Mouse (Mus musculus) kidney, embryonic 14.5 days (tissue): Measurements from ENCODE around the gene Aldh16a1. TPM values are rescaled to one million over a fixed set of nuclear protein-coding genes. Genes with fewer than 3 reads are reported as not detected.
A peak's percentile ranks its signal among the peaks of the same experiment; 100 is the strongest.
"Not testable (repeated sequence)": the region's sequence is repeated elsewhere in the genome, so short reads cannot be mapped to it uniquely, and the experiment has no call there.

ENCODE experiments used
- ATAC-seq: fragments of 200-750 bp; cut with Nextera tagmentation; 2 replicates; pipeline ENCODE4 v1.8.0; 2017; ENCODE audit warnings: moderate number of reproducible peaks, mild to moderate bottlenecking, moderate TSS enrichment, moderate library complexity; ENCODE audit not compliant: low FRiP score, low TSS enrichment
- H3K27ac ChIP-seq: fragments of 300-500 bp; sonication (generic); 2 replicates; pipeline ENCODE4 v1.5.1; 2014; ENCODE audit warnings: low read depth, mild to moderate bottlenecking, low read length, moderate library complexity, mixed read lengths
- H3K27me3 ChIP-seq: fragments of 300-500 bp; sonication (generic); 2 replicates; pipeline ENCODE4 v1.6.1; 2014; ENCODE audit warnings: mild to moderate bottlenecking, low read length; ENCODE audit not compliant: control insufficient read depth, insufficient read depth
- H3K36me3 ChIP-seq: fragments of 300-500 bp; sonication (generic); 2 replicates; pipeline ENCODE4 v1.6.1; 2014; ENCODE audit warnings: low read length, mixed read lengths; ENCODE audit not compliant: control insufficient read depth, insufficient read depth
- H3K4me1 ChIP-seq: fragments of 300-500 bp; sonication (generic); 2 replicates; pipeline ENCODE4 v1.6.1; 2014; ENCODE audit warnings: low read length, mixed read lengths; ENCODE audit not compliant: control insufficient read depth, insufficient read depth
- H3K4me2 ChIP-seq: fragments of 300-500 bp; sonication (generic); replicated peaks from 2 replicates; pipeline ENCODE4 v1.6.1; 2014; ENCODE audit warnings: low read depth, mild to moderate bottlenecking, low read length
- H3K4me3 ChIP-seq: fragments of 300-500 bp; sonication (generic); 2 replicates; pipeline ENCODE4 v1.5.1; 2014; ENCODE audit warnings: mild to moderate bottlenecking, low read length
- H3K9ac ChIP-seq: fragments of 300-500 bp; sonication (generic); 2 replicates; pipeline ENCODE4 v1.6.1; 2014; ENCODE audit warnings: low read depth, mild to moderate bottlenecking, low read length, moderate library complexity
- H3K9me3 ChIP-seq: fragments of 300-500 bp; sonication (generic); 2 replicates; pipeline ENCODE4 v1.6.1; 2016; ENCODE audit warnings: low read length; ENCODE audit not compliant: control insufficient read depth
- WGBS: fragments of 180-500 bp; shearing (Covaris S2); extraction: QIAGEN DNeasy Blood & Tissue Kit; methylation state at CpG from one replicate; pipeline ENCODE4 v1.1.7; 2014; 5-methylcytosine and 5-hydroxymethylcytosine counted together
- polyA plus RNA-seq: library from polyadenylated mRNA; unstranded; fragments of >200 nt; fragmentation: Nextera tagmentation; extraction: Ambion mirVana; gene quantifications from 2 replicates; pipeline ENCODE4 v1.2.1, GENCODE M21; 2014

The Aldh16a1 gene
- polyA plus RNA-seq, 1 experiment from 2014 or later = 58.0 TPM

DNA sequence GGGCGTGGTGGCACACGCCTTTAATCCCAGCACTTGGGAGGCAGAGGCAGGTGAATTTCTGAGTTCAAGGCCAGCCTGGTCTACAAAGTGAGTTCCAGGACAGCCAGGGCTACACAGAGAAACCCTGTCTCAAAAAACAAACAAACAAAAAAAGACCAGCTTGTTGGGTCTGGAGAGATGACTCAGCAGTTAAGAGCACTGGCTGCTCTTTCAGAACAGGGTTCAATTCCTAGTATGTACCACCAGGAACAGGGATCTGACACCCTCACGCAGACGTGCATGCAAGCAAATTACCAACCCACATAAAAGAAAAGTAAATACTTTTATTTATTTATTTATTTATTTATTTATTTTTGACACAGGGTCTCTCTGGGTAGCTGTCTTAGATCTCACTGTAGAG lies 44.3 kb downstream of the Aldh16a1 start:
- ATAC-seq, H3K27me3 ChIP-seq, H3K4me3 ChIP-seq, H3K27ac ChIP-seq, H3K4me2 ChIP-seq, H3K36me3 ChIP-seq, H3K4me1 ChIP-seq, H3K9me3 ChIP-seq, H3K9ac ChIP-seq: not testable (repeated sequence)
- WGBS = 86% methylated on average over 4 of the region's 4 CpGs

DNA sequence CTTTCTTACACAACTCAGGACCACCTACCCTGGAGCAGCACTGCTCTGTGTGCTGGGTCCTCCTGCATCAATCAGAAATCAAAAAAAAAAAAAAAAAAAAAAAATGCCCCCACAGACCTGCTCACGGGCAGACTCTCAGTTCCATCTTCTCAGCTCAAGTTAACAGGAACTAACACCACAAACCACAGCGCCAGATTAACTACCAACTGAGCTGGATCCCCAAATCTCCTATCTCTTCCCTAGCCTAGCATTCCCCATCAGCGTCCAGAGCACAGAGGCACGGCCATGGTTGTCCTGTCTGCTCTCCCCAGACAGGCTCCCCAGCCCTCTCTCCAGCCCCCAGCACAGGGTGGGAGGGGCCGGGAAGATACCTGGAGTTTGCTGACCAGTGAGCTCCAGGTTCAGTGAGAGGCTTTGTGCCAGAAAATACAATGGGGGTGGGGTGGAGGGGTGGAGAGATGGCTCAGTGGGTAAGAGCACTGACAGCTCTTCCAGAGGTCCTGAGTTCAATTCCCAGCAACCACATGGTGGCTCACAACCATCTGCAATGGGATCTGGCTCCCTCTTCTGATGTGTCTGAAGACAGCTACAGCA lies 47.2 kb downstream of the Aldh16a1 start:
- no peak overlapping the region for H3K27ac ChIP-seq
- no peak for ATAC-seq
- no peaks in the 10 kb centered on the region for H3K9me3 ChIP-seq
- H3K4me1 ChIP-seq = peaks cover 15% of the 10 kb centered on the region
- no peaks in the 10 kb centered on the region for H3K27me3 ChIP-seq
- H3K9ac ChIP-seq = no peak overlapping the region
- 62% methylated on average over 5 of the region's 5 CpGs for WGBS
- H3K4me2 ChIP-seq = no peak overlapping the region
- H3K4me3 ChIP-seq = no peak overlapping the region
- H3K36me3 ChIP-seq = no peaks in the 10 kb centered on the region

DNA sequence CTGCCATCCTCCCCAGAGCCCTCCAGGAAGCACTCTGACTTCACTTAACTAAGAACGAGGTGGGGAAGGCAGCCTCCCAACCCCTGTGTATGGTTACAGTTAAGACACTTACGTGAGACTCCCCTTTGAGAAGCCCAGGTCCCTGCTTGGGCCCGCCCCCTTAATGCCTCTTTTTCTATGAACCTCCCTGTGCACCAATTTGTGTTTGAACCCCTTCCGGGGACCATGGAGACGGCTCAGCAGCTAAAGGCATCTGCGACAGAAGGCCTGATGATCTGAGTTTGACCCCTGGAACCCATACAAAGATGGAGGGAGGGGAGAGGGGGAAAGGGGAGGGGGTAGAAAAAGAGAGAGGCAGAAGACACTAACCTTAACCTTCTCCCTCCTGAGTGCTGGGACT lies 47.9 kb downstream of the Aldh16a1 start:
- no peaks in the 10 kb centered on the region for H3K9me3 ChIP-seq
- no peaks in the 10 kb centered on the region for H3K36me3 ChIP-seq
- ATAC-seq = no peak
- no peak overlapping the region for H3K4me2 ChIP-seq
- H3K27me3 ChIP-seq = no peaks in the 10 kb centered on the region
- H3K4me3 ChIP-seq = no peak overlapping the region
- H3K4me1 ChIP-seq = peaks cover 17% of the 10 kb centered on the region
- no peak overlapping the region for H3K9ac ChIP-seq
- no peak overlapping the region for H3K27ac ChIP-seq
- WGBS = 70% methylated on average over 6 of the region's 6 CpGs

DNA sequence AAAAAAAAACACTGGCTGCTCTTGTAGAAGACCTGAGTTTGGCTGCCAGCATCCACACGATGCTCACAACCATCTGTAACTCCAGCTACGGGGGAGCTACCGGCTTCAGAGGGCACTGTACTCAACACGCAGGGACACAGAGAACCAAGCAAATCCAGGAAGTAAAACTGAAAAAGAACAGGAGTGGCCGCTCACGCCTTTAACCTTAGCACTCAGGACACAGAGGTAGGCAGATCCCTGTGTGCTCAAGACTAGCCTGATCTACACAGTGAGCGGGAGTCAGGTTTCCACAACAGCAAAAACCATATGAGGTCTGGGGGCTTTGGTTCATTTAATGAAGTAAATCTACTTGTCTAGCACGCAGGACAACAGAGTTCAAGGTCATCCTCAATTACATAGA lies 48.9 kb downstream of the Aldh16a1 start:
- H3K4me3 ChIP-seq = no peak overlapping the region
- H3K4me2 ChIP-seq = no peak overlapping the region
- peaks cover 17% of the 10 kb centered on the region for H3K4me1 ChIP-seq
- no peaks in the 10 kb centered on the region for H3K9me3 ChIP-seq
- no peaks in the 10 kb centered on the region for H3K36me3 ChIP-seq
- 69% methylated on average over 8 of the region's 8 CpGs for WGBS
- no peak overlapping the region for H3K9ac ChIP-seq
- ATAC-seq = no peak
- H3K27me3 ChIP-seq = no peaks in the 10 kb centered on the region
- no peak overlapping the region for H3K27ac ChIP-seq

DNA sequence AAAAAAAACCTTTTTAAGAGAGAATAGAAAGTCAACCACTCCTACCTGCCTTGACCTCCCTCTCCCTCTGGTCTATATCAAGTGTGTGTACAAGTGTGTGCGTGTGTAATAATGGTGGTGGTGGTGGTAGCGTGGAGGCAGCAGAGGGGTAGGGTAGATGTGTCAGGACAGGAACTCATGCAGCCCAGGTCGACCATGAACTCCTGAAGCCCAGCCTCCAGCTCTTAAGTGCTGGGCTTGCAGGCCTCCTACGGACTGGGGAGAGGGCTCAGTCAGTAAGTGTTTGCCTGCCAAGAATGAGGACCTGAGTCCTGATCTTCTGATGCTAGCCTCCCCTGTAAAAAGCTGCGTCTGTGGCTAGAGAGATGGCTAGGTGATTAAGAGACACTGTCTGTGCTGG lies 49.4 kb downstream of the Aldh16a1 start:
- H3K27ac ChIP-seq = no peak overlapping the region
- H3K27me3 ChIP-seq = no peaks in the 10 kb centered on the region
- peaks cover 17% of the 10 kb centered on the region for H3K4me1 ChIP-seq
- H3K9ac ChIP-seq = no peak overlapping the region
- WGBS = 76% methylated on average over 5 of the region's 5 CpGs
- no peak overlapping the region for H3K4me2 ChIP-seq
- H3K36me3 ChIP-seq = no peaks in the 10 kb centered on the region
- H3K9me3 ChIP-seq = no peaks in the 10 kb centered on the region
- no peak for ATAC-seq
- H3K4me3 ChIP-seq = no peak overlapping the region

DNA sequence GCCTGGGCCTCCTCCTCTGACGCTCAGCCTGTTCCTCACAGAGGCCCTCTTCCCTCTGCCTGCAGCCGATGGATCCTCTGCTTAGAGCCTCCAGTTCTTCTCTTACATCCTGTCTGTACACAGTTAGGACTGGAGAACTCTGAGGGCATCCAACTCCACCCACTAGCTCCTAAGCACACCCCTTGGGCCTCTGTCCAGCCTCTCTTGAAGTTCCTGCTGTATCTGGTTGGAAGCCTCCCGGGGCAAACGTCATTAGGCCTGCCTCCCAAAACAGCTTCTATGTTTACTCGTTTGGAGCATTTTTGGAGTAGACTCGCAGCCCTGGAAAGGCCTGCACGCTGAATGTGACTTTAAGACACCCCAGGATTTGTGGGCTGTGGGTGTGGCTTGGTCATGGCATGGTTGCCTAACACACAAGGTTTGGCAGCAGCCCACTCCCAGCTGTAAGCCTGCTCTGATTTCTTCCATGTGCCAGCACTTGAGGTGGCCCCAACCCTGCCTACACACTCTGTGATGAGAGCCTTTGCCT lies 50.7 kb downstream of the Aldh16a1 start, which contains the start of gene Fcgrt:
Fcgrt (minus strand) TSS at position 200 of the 529 bp plus-strand sequence.
- H3K4me3 ChIP-seq = peak within 1 kb of the TSS; percentile 36

DNA sequence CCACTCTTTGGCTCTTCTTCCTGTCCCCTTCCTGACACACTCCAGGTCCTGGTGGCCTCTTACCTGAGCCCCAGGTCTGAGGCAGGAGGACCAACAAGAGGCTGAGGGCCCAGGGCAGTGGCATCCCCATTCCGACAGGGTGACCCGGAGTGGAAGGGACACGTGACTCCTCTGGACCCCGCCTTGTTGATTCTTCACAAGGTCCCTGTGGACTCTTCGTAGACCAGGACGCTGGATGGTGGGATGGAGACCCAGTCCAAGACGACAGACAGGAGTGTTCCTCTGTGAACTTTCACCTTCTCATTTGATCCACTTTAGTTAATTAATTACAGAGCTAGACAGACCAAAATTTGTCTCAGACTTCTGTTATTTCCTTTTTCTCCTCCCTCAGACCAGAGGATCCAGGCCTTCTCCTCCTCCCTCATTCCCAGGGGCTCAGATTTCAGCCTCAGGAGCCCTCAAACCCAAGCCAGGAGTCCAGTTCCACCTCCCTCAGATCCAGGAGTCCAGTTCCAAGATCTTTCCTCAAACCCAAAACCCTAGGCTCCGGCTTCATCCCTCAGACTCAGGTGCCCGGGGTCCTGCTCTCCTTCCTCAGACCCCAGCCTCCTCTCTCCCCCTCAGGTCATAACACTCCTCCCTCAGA lies 51.3 kb downstream of the Aldh16a1 start:
- peak overlapping the region; percentile 36 for H3K4me3 ChIP-seq

More for the DNA sequence above, 50.7 kb downstream of the Aldh16a1 start, which contains the start of gene Fcgrt:
- no peaks in the 10 kb centered on the region for H3K27me3 ChIP-seq
- H3K36me3 ChIP-seq = no peaks in the 10 kb centered on the region
- peak within 1 kb of the TSS; percentile 93 for H3K27ac ChIP-seq
- H3K4me1 ChIP-seq = peaks cover 17% of the 10 kb centered on the region
- H3K4me2 ChIP-seq = peak within 1 kb of the TSS; percentile 44
- peak; percentile 94 for ATAC-seq
- 14% methylated on average over 7 of the region's 7 CpGs for WGBS
- no peaks in the 10 kb centered on the region for H3K9me3 ChIP-seq
- peak within 1 kb of the TSS; percentile 37 for H3K9ac ChIP-seq

DNA sequence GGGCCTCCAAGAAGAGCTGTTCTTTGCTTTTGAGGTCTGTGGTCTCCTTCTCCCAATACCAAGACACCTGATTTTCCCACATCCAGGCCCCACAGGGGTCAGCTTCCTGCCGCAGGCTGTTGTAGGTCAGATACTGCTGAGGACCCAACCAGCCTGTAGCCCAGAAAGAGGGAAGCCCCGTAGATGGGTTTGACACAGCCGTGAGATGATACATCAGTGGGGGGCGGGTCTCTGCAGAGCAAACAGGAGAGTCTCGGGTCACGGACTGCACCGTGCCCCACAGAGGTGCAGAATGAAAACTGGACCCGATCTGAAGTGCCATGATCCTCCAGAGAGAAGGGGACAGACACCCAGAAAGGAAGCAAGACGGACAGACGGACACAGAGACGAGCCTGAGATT lies 51.9 kb downstream of the Aldh16a1 start:
- WGBS = 70% methylated on average over 11 of the region's 11 CpGs
- Histone ChIP-seq H3K9me3 (no peaks in the 10 kb centered on the region), H3K9ac (peak overlapping the region; percentile 42; the same call in 1 of the 2 replicates), H3K4me1 (peaks cover 17% of the 10 kb centered on the region), H3K36me3 (no peaks in the 10 kb centered on the region; the same call in 1 of the 2 replicates), H3K27ac (peak overlapping the region; percentile 93; the same call in 1 of the 2 replicates), H3K27me3 (no peaks in the 10 kb centered on the region), H3K4me2 (peak overlapping the region; percentile 44), H3K4me3 (peak overlapping the region; percentile 36; the same call in 1 of the 2 replicates)
- ATAC-seq = no peak

More for the DNA sequence above, 51.3 kb downstream of the Aldh16a1 start:
- ATAC-seq = peak; percentile 37; the same call in 1 of the 2 replicates
- peak overlapping the region; percentile 44 for H3K4me2 ChIP-seq
- H3K9me3 ChIP-seq = no peaks in the 10 kb centered on the region
- H3K36me3 ChIP-seq = no peaks in the 10 kb centered on the region
- H3K4me1 ChIP-seq = peaks cover 17% of the 10 kb centered on the region
- peak overlapping the region; percentile 37 for H3K9ac ChIP-seq
- no peaks in the 10 kb centered on the region for H3K27me3 ChIP-seq
- 26% methylated on average over 9 of the region's 9 CpGs for WGBS
- H3K27ac ChIP-seq = peak overlapping the region; percentile 93

DNA sequence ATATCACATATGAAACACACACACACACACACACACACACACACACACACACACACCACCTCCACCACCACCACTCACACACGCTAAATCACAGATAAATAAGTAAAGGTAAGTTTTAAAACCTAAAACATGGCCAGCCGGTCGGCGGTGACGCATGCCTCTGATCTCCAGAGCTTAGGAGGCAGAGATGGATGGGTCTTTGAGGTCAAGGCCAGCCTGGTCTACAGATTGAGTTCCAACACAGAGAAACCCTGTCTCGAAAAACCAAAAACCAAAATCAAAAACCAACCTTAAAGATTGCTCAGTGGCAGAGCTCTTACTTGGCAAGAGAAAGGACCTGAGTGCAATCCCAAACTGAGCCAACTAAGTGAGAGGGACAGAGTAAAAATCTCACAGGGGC lies 54.3 kb downstream of the Aldh16a1 start:
- no peak overlapping the region for H3K4me3 ChIP-seq
- no peaks in the 10 kb centered on the region for H3K9me3 ChIP-seq
- H3K27me3 ChIP-seq = no peaks in the 10 kb centered on the region
- H3K36me3 ChIP-seq = peaks cover 8% of the 10 kb centered on the region; the same call in 1 of the 2 replicates
- no peak overlapping the region for H3K9ac ChIP-seq
- H3K4me2 ChIP-seq = no peak overlapping the region
- WGBS = 63% methylated on average over 6 of the region's 6 CpGs
- no peak for ATAC-seq
- no peak overlapping the region for H3K27ac ChIP-seq
- H3K4me1 ChIP-seq = peaks cover 17% of the 10 kb centered on the region
